Mouse (Mus musculus) spleen, adult 2 months (tissue): ENCODE results near the gene Wdr17.

Source experiments
- CTCF ChIP-seq: fragments of 200-500 bp; IDR thresholded peaks from 2 replicates; pipeline ENCODE4 v1.5.1; 2011; ENCODE audit warnings: mild to moderate bottlenecking, inconsistent platforms; ENCODE audit not compliant: insufficient read depth, insufficient read length, insufficient replicate concordance; ENCODE audit errors: extremely low read depth
- POLR2A ChIP-seq: fragments of 200-500 bp; IDR thresholded peaks from 2 replicates; pipeline ENCODE4 v1.6.1; 2011; ENCODE audit warnings: low read depth, low read length, inconsistent platforms

DNA sequence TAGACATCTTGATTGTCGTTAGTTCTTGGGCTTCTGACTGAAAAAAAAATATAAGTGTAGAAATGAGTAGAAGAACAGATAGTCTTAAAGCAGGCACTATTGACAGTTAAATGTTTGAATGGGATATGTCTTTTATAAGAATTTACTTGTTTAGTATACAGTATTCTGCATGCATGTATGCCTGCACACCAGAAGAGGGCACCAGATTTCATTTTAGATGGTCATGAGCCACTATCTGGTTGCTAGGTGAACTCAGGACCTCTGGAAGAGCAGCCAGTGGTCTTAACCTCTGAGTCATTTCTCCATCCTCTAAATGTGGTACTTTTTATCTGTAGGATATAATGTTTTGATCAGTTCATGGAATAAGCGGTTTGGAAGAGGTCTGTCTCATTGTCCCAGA is 227.3 kb downstream of the Wdr17 start:
- TF ChIP-seq CTCF: no peak
- TF ChIP-seq POLR2A: no peak
